Mouse (Mus musculus) heart, adult 2 months (tissue): ENCODE results near the gene Fastkd5. TPM values are rescaled to one million over a fixed set of nuclear protein-coding genes. Genes with fewer than 3 reads are reported as not detected.
"Not testable (repeated sequence)": the region's sequence is repeated elsewhere in the genome, so short reads cannot be mapped to it uniquely, and the experiment has no call there.

ENCODE experiments used
- DNase-seq, 2 experiments: peaks; one replicate each; pipeline ENCODE4 v3.0.0; 2021
- H3K27ac ChIP-seq: fragments of 200-600 bp; 2 replicates; pipeline ENCODE4 v1.8.1; 2022
- H3K27me3 ChIP-seq: fragments of 200-500 bp; 2 replicates; pipeline ENCODE4 v1.6.1; 2012; ENCODE audit warnings: mild to moderate bottlenecking, low read length, inconsistent platforms, mixed read lengths; ENCODE audit not compliant: control insufficient read depth, insufficient read depth
- H3K36me3 ChIP-seq: fragments of 200-500 bp; 2 replicates; pipeline ENCODE4 v1.6.1; 2012; ENCODE audit warnings: low read length, inconsistent platforms; ENCODE audit not compliant: control insufficient read depth, insufficient read depth
- H3K4me1 ChIP-seq: fragments of 200-500 bp; 2 replicates; pipeline ENCODE4 v1.6.1; 2011; ENCODE audit warnings: low read length; ENCODE audit not compliant: control insufficient read depth, insufficient read depth
- H3K4me3 ChIP-seq: fragments of 200-600 bp; 2 replicates; pipeline ENCODE4 v1.8.1; 2022
- H3K79me2 ChIP-seq: fragments of 200-500 bp; replicated peaks from 2 replicates; pipeline ENCODE4 v1.6.1; 2012; ENCODE audit warnings: mild to moderate bottlenecking, inconsistent platforms, low read length, moderate library complexity, mixed read lengths; ENCODE audit not compliant: control insufficient read depth, insufficient read depth
- H3K9ac ChIP-seq: fragments of 200-500 bp; 2 replicates; pipeline ENCODE4 v1.6.1; 2012; ENCODE audit warnings: low read depth, mild to moderate bottlenecking, control low read depth, inconsistent platforms, low read length, mixed read lengths
- CTCF ChIP-seq: fragments of 200-600 bp; IDR thresholded peaks from 2 replicates; pipeline ENCODE4 v1.8.1; 2022; ENCODE audit warnings: antibody characterized with exemption, mild to moderate bottlenecking, moderate library complexity
- EP300 ChIP-seq: fragments of 200-500 bp; IDR thresholded peaks from 2 replicates; pipeline ENCODE4 v1.6.1; 2011; ENCODE audit warnings: low read depth, low read length, control low read depth; ENCODE audit not compliant: insufficient read depth
- POLR2A ChIP-seq: fragments of 200-500 bp; IDR thresholded peaks from 2 replicates; pipeline ENCODE4 v1.6.1; 2011; ENCODE audit warnings: mild to moderate bottlenecking, low read depth, low read length, control low read depth; ENCODE audit not compliant: insufficient read depth
- WGBS: fragments of 180-500 bp; shearing (Covaris S2); methylation state at CpG from one replicate; pipeline ENCODE4 v1.1.7; 2018; 5-methylcytosine and 5-hydroxymethylcytosine counted together
- intact Hi-C: fragments of 180-260 bp; cut with DNase I; formaldehyde crosslinking; loops from one replicate; pipeline ENCODE4 v1.15.1; 2025
- polyA plus RNA-seq: library from polyadenylated mRNA; depleted of rRNA; stranded (reverse); fragments of >200 nt; gene quantifications from 2 replicates; pipeline ENCODE4 v1.2.3, GENCODE M21; 2012
- total RNA-seq, 2 experiments: library from RNA; stranded (reverse); gene quantifications; 2 replicates each; pipeline ENCODE4 v1.2.3; 2021

The Fastkd5 gene
- total and polyA plus RNA-seq, 3 experiments, result 2.2 to 9.0 (median 7.5) TPM

GRCm38 (mm10) chr2:130577632-130578031 is 52.2 kb downstream of the Fastkd5 start:
- DNase-seq, result peak; percentile 53
- H3K9ac ChIP-seq, result no peak overlapping the region
- intact Hi-C loops, result no loop called here
- no peak overlapping the region for H3K27ac ChIP-seq
- no peaks in the 10 kb centered on the region for H3K4me1 ChIP-seq
- H3K79me2 ChIP-seq, result no peaks in the 10 kb centered on the region
- 10% methylated on average over 12 of the region's 12 CpGs for WGBS
- no peak overlapping the region for H3K4me3 ChIP-seq
- H3K27me3 ChIP-seq, result peaks cover 25% of the 10 kb centered on the region
- TF ChIP-seq POLR2A (no peak), CTCF (no peak), EP300 (no peak)
- no peaks in the 10 kb centered on the region for H3K36me3 ChIP-seq

DNA sequence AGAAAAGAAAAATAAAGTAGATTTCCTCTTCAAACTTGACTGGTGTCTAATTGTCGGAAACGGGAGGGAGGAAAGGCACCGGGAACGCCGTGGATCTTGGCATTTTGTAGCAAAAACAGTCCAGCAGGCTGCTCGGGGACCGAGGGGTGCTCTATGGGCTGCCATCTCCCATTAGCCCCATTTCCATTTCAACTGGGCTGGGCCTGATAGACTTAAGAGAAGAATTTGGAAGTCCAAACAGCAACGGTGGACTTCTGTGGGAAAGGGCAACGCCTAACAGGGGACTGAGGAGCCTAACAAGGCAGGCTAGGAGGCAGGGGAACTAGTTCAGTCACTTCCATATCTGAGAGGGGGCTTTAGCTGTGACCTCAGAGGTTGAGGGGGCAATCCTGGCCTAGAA is 52.8 kb downstream of the Fastkd5 start:
- H3K4me3 ChIP-seq, result no peak overlapping the region
- H3K27ac ChIP-seq, result no peak overlapping the region
- DNase-seq, result no peak
- H3K27me3 ChIP-seq, result peaks cover 25% of the 10 kb centered on the region
- intact Hi-C loops, result no loop called here
- TF ChIP-seq CTCF (no peak), EP300 (no peak), POLR2A (no peak)
- H3K4me1 ChIP-seq, result no peaks in the 10 kb centered on the region
- no peak overlapping the region for H3K9ac ChIP-seq
- H3K79me2 ChIP-seq, result no peaks in the 10 kb centered on the region
- no peaks in the 10 kb centered on the region for H3K36me3 ChIP-seq
- WGBS, result 17% methylated on average over 9 of the region's 9 CpGs

- H3K27ac ChIP-seq, H3K4me1 ChIP-seq, H3K36me3 ChIP-seq, H3K79me2 ChIP-seq, intact Hi-C loops: not testable (repeated sequence)
- Histone ChIP-seq H3K4me3 (peak overlapping the region; percentile 26; the same call in 1 of the 2 replicates), H3K27me3 (peaks cover 25% of the 10 kb centered on the region), H3K9ac (0 out of 2 replicates have a peak overlapping the region, but pooled peaks have one; percentile 1)
- WGBS, result 5% methylated on average over 32 of the region's 32 CpGs
- DNase-seq, result peak in 1 of 2 experiments; percentile 46
Observed at GRCm38 (mm10) chr2:130576564-130576963, 53.3 kb downstream of the Fastkd5 start.

- intact Hi-C loops, result no loop called here
- TF ChIP-seq EP300 (no peak), POLR2A (no peak), CTCF (no peak)
- Histone ChIP-seq H3K4me1 (no peaks in the 10 kb centered on the region), H3K27ac (no peak within 1 kb of the TSS), H3K9ac (0 out of 2 replicates have a peak within 1 kb of the TSS, but pooled peaks have one; percentile 1), H3K79me2 (no peaks in the 10 kb centered on the region), H3K36me3 (no peaks in the 10 kb centered on the region), H3K4me3 (peak within 1 kb of the TSS; percentile 26; the same call in 1 of the 2 replicates), H3K27me3 (peaks cover 23% of the 10 kb centered on the region)
- 74% methylated on average over 9 of the region's 9 CpGs for WGBS
- DNase-seq, result no peak
Observed at GRCm38 (mm10) chr2:130575873-130576272, 54.0 kb downstream of the Fastkd5 start, which contains the start of gene Oxt. Gene Oxt (plus strand): TSS chr2:130576173.

DNA sequence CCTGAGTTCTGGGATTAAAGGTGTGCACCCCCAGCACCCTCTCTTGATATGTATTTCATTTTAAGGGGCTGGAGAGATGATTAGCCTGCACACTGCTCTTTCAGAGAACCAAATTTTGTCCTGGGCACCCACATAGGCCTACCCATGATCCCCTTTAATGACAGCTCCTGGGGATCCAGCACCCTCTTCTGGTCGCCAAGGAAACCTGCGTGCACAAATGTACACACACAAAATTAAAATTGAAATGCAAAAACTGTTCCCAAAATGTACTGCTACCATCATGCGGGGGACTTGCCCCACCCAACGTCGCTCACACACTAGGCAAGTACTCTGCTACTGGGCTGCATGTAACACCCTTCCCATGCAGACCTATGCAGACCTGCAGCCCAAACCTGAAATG is 54.9 kb downstream of the Fastkd5 start:
- Histone ChIP-seq H3K4me1 (no peaks in the 10 kb centered on the region), H3K79me2 (no peaks in the 10 kb centered on the region), H3K36me3 (no peaks in the 10 kb centered on the region), H3K9ac (no peak overlapping the region), H3K4me3 (no peak overlapping the region), H3K27me3 (peaks cover 17% of the 10 kb centered on the region), H3K27ac (no peak overlapping the region)
- TF ChIP-seq EP300, result no peak
- TF ChIP-seq CTCF, result 0 out of 2 replicates have a peak, but pooled peaks have one; percentile 4
- no peak for TF ChIP-seq POLR2A
- no peak for DNase-seq
- intact Hi-C loops, result no loop called here
- WGBS, result 88% methylated on average over 5 of the region's 5 CpGs

GRCm38 (mm10) chr2:130569926-130570325 is 59.9 kb downstream of the Fastkd5 start:
- Histone ChIP-seq H3K4me3 (no peak overlapping the region), H3K79me2 (no peaks in the 10 kb centered on the region), H3K36me3 (no peaks in the 10 kb centered on the region), H3K9ac (no peak overlapping the region), H3K27ac (no peak overlapping the region), H3K27me3 (no peaks in the 10 kb centered on the region), H3K4me1 (no peaks in the 10 kb centered on the region)
- TF ChIP-seq EP300 (no peak), CTCF (no peak), POLR2A (no peak)
- intact Hi-C loops, result no loop called here
- no peak for DNase-seq
